In genomic region chr4:83211709-83212108, GRCm38 (mm10) we compare ENCODE assay signal across 10 mouse cellular contexts.
DNase-seq lines count a peak whose midpoint lies in the region; ATAC-seq and TF ChIP-seq lines count a peak whose summit lies in the region.
"Had no signal": no experiment of that assay in that cellular context is flagged by ENCODE, and none has a peak within 500 bp of the region (broad histone marks: within the 10 kb centered on the region; RNA-seq: fewer than 3 reads in every experiment).

No protein-coding gene starts in this region.

- no peak for DNase-seq in hindbrain, embryonic 11.5 days (ENCODE audit: low spot score)
- peak; percentile 13 for DNase-seq in WW6 (ENCODE audit: low read depth, low spot score)
- no peak for DNase-seq in right cerebral cortex, adult 2 months (ENCODE audit: low spot score in 2 of 2)
- DNase-seq in thymus, postnatal 10 days (ENCODE audit: low spot score in 2 of 2) = no peak
- no peak for DNase-seq in left cerebral cortex, postnatal 10 days (ENCODE audit: extremely low spot score in 1 of 2, low spot score in 2 of 2)
- DNase-seq: cerebellum, postnatal 25 days; midbrain, embryonic 14.5 days had no signal

- WGBS in hindbrain, embryonic 13.5 days = 69% methylated on average over 12 of the region's 12 CpGs
- WGBS in hindbrain, embryonic 11.5 days = 75% methylated on average over 12 of the region's 12 CpGs
- 22% methylated on average over 12 of the region's 12 CpGs for WGBS in limb, embryonic 15.5 days

- intact Hi-C loops in left cerebral cortex, postnatal 10 days (cut with DNase I) = no loop called here

- H3K4me2 ChIP-seq in hindbrain, embryonic 13.5 days = no peak overlapping the region
- H3K4me2 ChIP-seq in hindbrain, embryonic 11.5 days (replicated peaks; ENCODE audit: low read depth, low read length) = no peak overlapping the region
- H3K4me2 ChIP-seq in limb, embryonic 15.5 days = peak overlapping the region; percentile 32; the same call in 1 of the 2 replicates

- no peak overlapping the region for H3K9ac ChIP-seq in hindbrain, embryonic 13.5 days
- no peak overlapping the region for H3K9ac ChIP-seq in hindbrain, embryonic 11.5 days (ENCODE audit: low read depth, low read length)
- H3K9ac ChIP-seq in limb, embryonic 15.5 days = no peak overlapping the region

- 0 out of 2 replicates have a peak, but pooled peaks cover under 1% of the 10 kb centered on the region for H3K9me3 ChIP-seq in hindbrain, embryonic 13.5 days
- no peaks in the 10 kb centered on the region for H3K9me3 ChIP-seq in hindbrain, embryonic 11.5 days (ENCODE audit: control insufficient read depth, low read length)
- H3K9me3 ChIP-seq in E14TG2a.4 (ENCODE audit: low read length) = peaks cover 3% of the 10 kb centered on the region; the same call in 1 of the 2 replicates
- H3K9me3 ChIP-seq in limb, embryonic 15.5 days = no peaks in the 10 kb centered on the region

- H3K27me3 ChIP-seq in hindbrain, embryonic 13.5 days = no peaks in the 10 kb centered on the region
- H3K27me3 ChIP-seq in hindbrain, embryonic 11.5 days (ENCODE audit: control insufficient read depth, insufficient read depth, low read length) = no peaks in the 10 kb centered on the region
- no peaks in the 10 kb centered on the region for H3K27me3 ChIP-seq in E14TG2a.4 (ENCODE audit: insufficient read depth, low read length)
- no peaks in the 10 kb centered on the region for H3K27me3 ChIP-seq in limb, embryonic 15.5 days

- H3K4me3 ChIP-seq in hindbrain, embryonic 13.5 days = no peak overlapping the region
- H3K4me3 ChIP-seq in hindbrain, embryonic 11.5 days (ENCODE audit: low read depth, low read length) = no peak overlapping the region
- peak overlapping the region; percentile 62 for H3K4me3 ChIP-seq in E14TG2a.4 (replicated peaks; ENCODE audit: low read length)
- 0 out of 2 replicates have a peak overlapping the region, but pooled peaks have one; percentile 7 for H3K4me3 ChIP-seq in limb, embryonic 15.5 days

- H3K27ac ChIP-seq in hindbrain, embryonic 13.5 days = peak overlapping the region; percentile 52; the same call in 1 of the 2 replicates
- H3K27ac ChIP-seq in hindbrain, embryonic 11.5 days (ENCODE audit: low read depth, low read length) = no peak overlapping the region
- H3K27ac ChIP-seq in limb, embryonic 15.5 days = peak overlapping the region; percentile 54; the same call in 1 of the 2 replicates

- no peak for TF ChIP-seq CTCF in E14TG2a.4 (conservative IDR thresholded peaks at IDR 0.05; ENCODE audit: low read length)

- ATAC-seq in hindbrain, embryonic 13.5 days (ENCODE audit: low FRiP score) = no peak
- no peak for ATAC-seq in hindbrain, embryonic 11.5 days (ENCODE audit: low FRiP score)
- 0 out of 2 replicates have a peak, but pooled peaks have one; percentile 30 for ATAC-seq in limb, embryonic 15.5 days (ENCODE audit: insufficient number of reproducible peaks, low FRiP score, low TSS enrichment, low read depth)

- H3K36me3 ChIP-seq in hindbrain, embryonic 13.5 days = no peaks in the 10 kb centered on the region
- no peaks in the 10 kb centered on the region for H3K36me3 ChIP-seq in hindbrain, embryonic 11.5 days (ENCODE audit: control insufficient read depth, insufficient read depth, low read length)
- H3K36me3 ChIP-seq in E14TG2a.4 (ENCODE audit: insufficient read depth, low read length) = no peaks in the 10 kb centered on the region
- H3K36me3 ChIP-seq in limb, embryonic 15.5 days = no peaks in the 10 kb centered on the region

- H3K4me1 ChIP-seq in hindbrain, embryonic 13.5 days (replicated peaks) = peaks cover 10% of the 10 kb centered on the region
- peaks cover 1% of the 10 kb centered on the region; the same call in 1 of the 2 replicates for H3K4me1 ChIP-seq in hindbrain, embryonic 11.5 days (replicated peaks; ENCODE audit: control insufficient read depth, insufficient read depth, low read length)
- H3K4me1 ChIP-seq in E14TG2a.4 (replicated peaks; ENCODE audit: low read depth, low read length) = no peaks in the 10 kb centered on the region
- H3K4me1 ChIP-seq in limb, embryonic 15.5 days = peaks cover 17% of the 10 kb centered on the region

Comparison
In these comparisons a context has a peak if more than half of its experiments do, and no peak if none do; other contexts are left out.
1. H3K4me3 ChIP-seq: peak in E14TG2a.4 (single experiment) and limb, embryonic 15.5 days (single experiment); none in hindbrain, embryonic 13.5 days (single experiment) and hindbrain, embryonic 11.5 days (single experiment).